Mouse (Mus musculus) liver, embryonic 13.5 days (tissue): ENCODE measurements at regions not wholly inside any gene's neighbourhood (a gene's known extent, or its start where the extent isn't known, plus 50 kb on each side); places are given as distances from the start of the nearest gene placed in this dataset.

ENCODE experiments used
- ATAC-seq: fragments of 200-750 bp; cut with Nextera tagmentation; 2 replicates; pipeline ENCODE4 v1.8.0; 2017; ENCODE audit warnings: low read depth, mild to moderate bottlenecking, moderate number of reproducible peaks, moderate library complexity
- DNase-seq: peaks from one replicate; pipeline ENCODE4 v3.0.0; 2022
- H3K27ac ChIP-seq: fragments of 300-500 bp; sonication (generic); 2 replicates; pipeline ENCODE4 v1.5.1; 2015; ENCODE audit warnings: moderate library complexity, mild to moderate bottlenecking, inconsistent platforms
- H3K27me3 ChIP-seq: fragments of 300-500 bp; sonication (generic); 2 replicates; pipeline ENCODE4 v1.6.1; 2015; ENCODE audit warnings: mild to moderate bottlenecking, inconsistent platforms
- H3K36me3 ChIP-seq: fragments of 300-500 bp; sonication (generic); 2 replicates; pipeline ENCODE4 v1.6.1; 2015; ENCODE audit warnings: mild to moderate bottlenecking, inconsistent platforms
- H3K4me1 ChIP-seq: fragments of 300-500 bp; sonication (generic); replicated peaks from 2 replicates; pipeline ENCODE4 v1.6.1; 2015; ENCODE audit warnings: inconsistent platforms
- H3K4me2 ChIP-seq: fragments of 300-500 bp; sonication (generic); 2 replicates; pipeline ENCODE4 v1.6.1; 2015; ENCODE audit warnings: inconsistent platforms, mild to moderate bottlenecking, moderate library complexity
- H3K4me3 ChIP-seq: fragments of 300-500 bp; sonication (generic); replicated peaks from 2 replicates; pipeline ENCODE4 v1.5.1; 2015; ENCODE audit warnings: mild to moderate bottlenecking, inconsistent platforms
- H3K9ac ChIP-seq: fragments of 300-500 bp; sonication (generic); 2 replicates; pipeline ENCODE4 v1.6.1; 2015; ENCODE audit warnings: mild to moderate bottlenecking, inconsistent platforms
- H3K9me3 ChIP-seq: fragments of 300-500 bp; sonication (generic); replicated peaks from 2 replicates; pipeline ENCODE4 v1.6.1; 2016; ENCODE audit warnings: inconsistent platforms
- WGBS: fragments of 180-500 bp; shearing (Covaris S2); methylation state at CpG from one replicate; pipeline ENCODE4 v1.1.7; 2015; ENCODE audit not compliant: insufficient replicate concordance; 5-methylcytosine and 5-hydroxymethylcytosine counted together

DNA sequence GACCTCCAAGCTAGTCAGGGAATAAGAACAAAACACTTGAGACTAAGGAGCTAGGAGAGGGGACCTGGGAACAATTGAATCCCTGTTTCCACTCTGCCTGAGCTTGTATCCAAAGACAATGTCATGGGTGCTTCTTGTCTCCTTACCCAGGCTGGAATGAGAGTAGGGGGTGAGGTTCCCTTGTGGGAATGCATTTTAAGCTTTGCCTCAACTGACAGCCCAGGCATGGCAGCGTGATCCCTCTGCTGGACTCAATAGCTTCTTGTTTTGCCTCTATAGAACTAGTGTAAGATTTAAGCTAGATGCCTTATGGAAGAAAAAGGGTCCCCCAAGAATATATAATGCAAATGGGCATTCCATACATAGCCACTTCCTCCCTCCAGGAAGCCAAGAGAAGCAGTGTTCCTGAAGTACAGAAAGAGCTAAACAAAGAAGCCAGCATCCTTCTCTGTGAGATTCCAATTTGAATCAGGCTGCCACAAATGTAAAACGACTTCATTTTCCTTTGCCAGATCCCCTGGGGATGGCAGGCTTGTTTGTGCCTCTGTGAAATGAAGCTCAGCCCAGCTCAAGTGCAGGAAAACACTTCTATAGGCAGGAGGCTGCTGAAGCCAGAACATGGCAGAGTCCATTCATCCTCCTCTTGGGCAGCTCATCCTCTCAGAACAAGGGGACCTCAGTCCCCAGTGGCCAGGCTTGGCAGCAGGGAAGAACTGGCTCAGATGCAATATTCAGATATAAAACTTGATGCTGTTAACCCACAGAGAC, 339.3 kb upstream of the Trib2 start:
- no peaks in the 10 kb centered on the region for H3K36me3 ChIP-seq
- no peaks in the 10 kb centered on the region for H3K9me3 ChIP-seq
- 34% methylated on average over 2 of the region's 2 CpGs for WGBS
- no peaks in the 10 kb centered on the region for H3K27me3 ChIP-seq
- DNase-seq: no peak
- H3K4me3 ChIP-seq: no peak overlapping the region
- no peak overlapping the region for H3K27ac ChIP-seq
- no peak overlapping the region for H3K4me2 ChIP-seq
- no peak overlapping the region for H3K9ac ChIP-seq
- no peak for ATAC-seq
- H3K4me1 ChIP-seq: no peaks in the 10 kb centered on the region

- DNase-seq (no peak), ATAC-seq (no peak)
- Histone ChIP-seq H3K27me3 (no peaks in the 10 kb centered on the region), H3K9me3 (no peaks in the 10 kb centered on the region), H3K9ac (no peak overlapping the region), H3K36me3 (no peaks in the 10 kb centered on the region), H3K4me2 (no peak overlapping the region), H3K27ac (no peak overlapping the region), H3K4me1 (no peaks in the 10 kb centered on the region), H3K4me3 (no peak overlapping the region)
- 20% methylated on average over 1 of the region's 1 CpGs for WGBS
Measured at GRCm38 (mm10) chr12:16154256-16154655, 337.5 kb upstream of the Trib2 start.

DNA sequence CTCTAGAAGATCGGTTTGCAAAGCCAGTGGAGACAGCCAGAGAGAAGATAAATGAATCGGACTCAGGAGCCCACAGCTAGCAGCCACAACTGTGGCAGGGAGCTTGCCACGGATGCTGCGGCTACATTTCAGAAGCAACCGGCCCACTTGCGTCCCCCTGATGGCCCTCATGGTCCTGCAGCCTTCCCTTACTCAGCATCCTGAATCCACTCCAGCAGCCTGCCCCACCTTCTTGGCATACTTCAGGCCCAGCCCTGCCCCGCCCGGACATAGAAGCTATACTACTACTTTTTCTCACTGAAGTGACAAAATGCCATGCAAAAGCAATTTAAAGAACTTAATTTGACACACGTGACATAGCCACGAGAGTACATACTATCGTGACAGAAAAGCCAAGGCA, 335.4 kb upstream of the Trib2 start:
- ATAC-seq (no peak), DNase-seq (no peak)
- Histone ChIP-seq H3K27ac (no peak overlapping the region), H3K9ac (no peak overlapping the region), H3K36me3 (no peaks in the 10 kb centered on the region), H3K4me1 (no peaks in the 10 kb centered on the region), H3K27me3 (no peaks in the 10 kb centered on the region), H3K4me3 (no peak overlapping the region), H3K4me2 (no peak overlapping the region), H3K9me3 (no peaks in the 10 kb centered on the region)
- WGBS: 79% methylated on average over 11 of the region's 11 CpGs

DNA sequence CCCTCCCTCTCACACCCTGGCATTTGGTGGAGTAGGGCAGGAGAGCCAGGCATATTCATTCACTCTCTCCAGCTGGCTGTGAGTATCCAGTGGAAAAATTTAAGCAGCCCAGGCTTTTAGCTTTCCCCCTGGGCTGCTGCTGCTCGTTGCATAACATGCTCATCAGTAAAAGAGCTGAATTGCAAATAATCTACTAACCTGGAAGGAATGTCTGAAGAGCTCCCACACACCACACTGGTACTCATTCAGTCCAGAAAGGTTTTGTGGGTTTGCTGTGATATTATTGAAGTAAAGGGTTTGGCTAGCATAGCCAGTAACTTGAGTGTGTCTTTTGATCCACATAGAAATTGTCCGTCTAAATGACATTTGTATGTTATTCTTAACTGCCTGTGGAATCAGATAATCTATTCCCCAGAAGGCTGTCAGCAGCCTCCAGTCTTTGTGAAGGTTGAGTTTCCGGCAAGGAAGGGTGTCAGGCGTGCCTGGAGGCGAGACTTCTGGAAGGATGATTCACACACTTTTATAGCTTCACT, 334.5 kb upstream of the Trib2 start:
- Histone ChIP-seq H3K9ac (no peak overlapping the region), H3K4me2 (no peak overlapping the region), H3K27ac (no peak overlapping the region), H3K9me3 (no peaks in the 10 kb centered on the region), H3K4me1 (no peaks in the 10 kb centered on the region), H3K36me3 (no peaks in the 10 kb centered on the region), H3K4me3 (no peak overlapping the region), H3K27me3 (no peaks in the 10 kb centered on the region)
- ATAC-seq (no peak), DNase-seq (no peak)
- 40% methylated on average over 5 of the region's 5 CpGs for WGBS

DNA sequence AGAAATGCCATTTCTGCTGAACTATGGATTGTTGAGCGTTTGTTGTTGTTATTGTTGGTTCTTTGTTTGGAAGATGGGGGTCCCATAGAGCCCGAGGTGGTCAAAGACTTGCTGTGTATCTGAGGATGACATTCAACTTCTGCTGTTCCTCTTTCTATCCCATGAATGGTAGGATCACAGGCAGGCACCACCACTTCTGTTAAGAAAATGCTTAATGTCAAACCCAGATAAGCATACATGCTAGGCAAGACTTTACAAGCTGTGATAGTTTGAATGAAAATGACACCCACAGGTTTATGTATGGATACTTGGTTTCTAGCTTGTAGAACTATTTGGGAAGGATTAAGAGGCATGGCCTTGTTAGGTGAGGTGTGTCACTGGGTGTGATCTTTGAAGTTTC, 330.2 kb upstream of the Trib2 start:
- no peak overlapping the region for H3K4me2 ChIP-seq
- no peak overlapping the region for H3K27ac ChIP-seq
- 38% methylated on average over 2 of the region's 2 CpGs for WGBS
- H3K4me1 ChIP-seq: no peaks in the 10 kb centered on the region
- ATAC-seq: no peak
- no peaks in the 10 kb centered on the region for H3K36me3 ChIP-seq
- H3K27me3 ChIP-seq: no peaks in the 10 kb centered on the region
- no peaks in the 10 kb centered on the region for H3K9me3 ChIP-seq
- H3K4me3 ChIP-seq: no peak overlapping the region
- H3K9ac ChIP-seq: no peak overlapping the region
- DNase-seq: no peak

- Histone ChIP-seq H3K36me3 (no peaks in the 10 kb centered on the region), H3K9me3 (no peaks in the 10 kb centered on the region), H3K4me3 (no peak overlapping the region), H3K4me1 (no peaks in the 10 kb centered on the region), H3K4me2 (no peak overlapping the region), H3K27ac (no peak overlapping the region), H3K9ac (no peak overlapping the region), H3K27me3 (no peaks in the 10 kb centered on the region)
- no peak for ATAC-seq
- no peak for DNase-seq
- WGBS: 45% methylated on average over 7 of the region's 7 CpGs
Measured at GRCm38 (mm10) chr12:16145621-16146020, 328.9 kb upstream of the Trib2 start.

DNA sequence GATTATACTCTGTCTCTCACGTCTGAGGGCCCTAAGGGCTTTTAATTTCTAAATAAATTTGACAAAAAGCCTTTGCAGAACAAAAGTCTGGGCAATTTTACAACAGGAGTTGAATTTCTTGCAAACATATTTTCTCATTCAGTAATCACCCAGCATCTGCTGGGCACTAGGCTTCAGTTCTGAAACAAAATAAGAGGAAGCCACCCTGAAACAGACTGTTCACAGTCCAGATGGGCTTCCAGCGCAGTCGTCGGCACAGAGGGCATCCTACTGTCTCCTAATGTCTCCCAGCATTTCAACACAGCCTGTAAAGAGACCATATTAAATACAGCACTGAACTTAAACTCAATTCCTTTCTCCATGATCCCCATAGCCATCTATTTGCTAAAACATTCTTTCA, 324.5 kb upstream of the Trib2 start:
- no peak overlapping the region for H3K9ac ChIP-seq
- H3K4me3 ChIP-seq: no peak overlapping the region
- peaks cover 15% of the 10 kb centered on the region for H3K4me1 ChIP-seq
- ATAC-seq: no peak
- no peaks in the 10 kb centered on the region for H3K36me3 ChIP-seq
- DNase-seq: no peak
- no peak overlapping the region for H3K4me2 ChIP-seq
- 56% methylated on average over 4 of the region's 4 CpGs for WGBS
- no peaks in the 10 kb centered on the region for H3K9me3 ChIP-seq
- H3K27me3 ChIP-seq: no peaks in the 10 kb centered on the region
- H3K27ac ChIP-seq: no peak overlapping the region

DNA sequence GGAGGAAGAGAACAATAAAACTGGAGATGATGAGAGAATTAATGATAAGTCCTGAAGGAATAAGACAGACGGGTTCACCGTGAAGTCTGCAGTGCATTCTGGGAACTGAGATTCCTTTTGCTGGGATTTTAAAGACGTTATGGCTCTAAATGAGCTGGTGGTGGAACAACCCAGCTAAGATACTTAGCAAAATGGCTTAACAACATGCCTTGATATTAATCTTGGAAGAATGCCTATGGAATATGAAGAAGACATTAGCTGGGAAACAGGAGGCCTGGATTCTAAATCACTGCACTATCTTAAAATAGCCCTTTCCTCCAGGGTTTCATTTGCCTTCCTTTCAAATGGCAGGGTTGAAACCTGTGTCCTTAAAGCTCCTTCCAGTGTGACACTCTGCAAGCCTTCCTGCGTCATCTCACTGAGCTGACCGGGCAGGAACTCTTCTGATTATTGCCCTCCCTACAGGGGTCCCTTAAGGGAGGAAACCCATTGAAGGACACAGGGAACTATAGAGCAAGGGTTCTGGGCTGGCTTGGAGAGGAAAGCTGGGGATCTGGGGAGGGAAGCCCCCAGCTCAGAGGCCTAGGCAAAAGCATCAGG, 323.9 kb upstream of the Trib2 start:
- H3K4me2 ChIP-seq: no peak overlapping the region
- H3K36me3 ChIP-seq: no peaks in the 10 kb centered on the region
- peaks cover 21% of the 10 kb centered on the region for H3K4me1 ChIP-seq
- no peaks in the 10 kb centered on the region for H3K27me3 ChIP-seq
- no peak overlapping the region for H3K4me3 ChIP-seq
- no peak overlapping the region for H3K27ac ChIP-seq
- no peaks in the 10 kb centered on the region for H3K9me3 ChIP-seq
- no peak overlapping the region for H3K9ac ChIP-seq
- WGBS: 66% methylated on average over 5 of the region's 5 CpGs
- ATAC-seq (no peak), DNase-seq (no peak)

GRCm38 (mm10) chr12:16139152-16139551, 322.4 kb upstream of the Trib2 start:
- Histone ChIP-seq H3K4me2 (no peak overlapping the region), H3K4me3 (no peak overlapping the region), H3K9me3 (no peaks in the 10 kb centered on the region), H3K27ac (no peak overlapping the region), H3K4me1 (peaks cover 24% of the 10 kb centered on the region), H3K36me3 (no peaks in the 10 kb centered on the region), H3K9ac (no peak overlapping the region), H3K27me3 (no peaks in the 10 kb centered on the region)
- DNase-seq: no peak
- peak; percentile 36; the same call in 1 of the 2 replicates for ATAC-seq
- WGBS: 27% methylated on average over 4 of the region's 4 CpGs

DNA sequence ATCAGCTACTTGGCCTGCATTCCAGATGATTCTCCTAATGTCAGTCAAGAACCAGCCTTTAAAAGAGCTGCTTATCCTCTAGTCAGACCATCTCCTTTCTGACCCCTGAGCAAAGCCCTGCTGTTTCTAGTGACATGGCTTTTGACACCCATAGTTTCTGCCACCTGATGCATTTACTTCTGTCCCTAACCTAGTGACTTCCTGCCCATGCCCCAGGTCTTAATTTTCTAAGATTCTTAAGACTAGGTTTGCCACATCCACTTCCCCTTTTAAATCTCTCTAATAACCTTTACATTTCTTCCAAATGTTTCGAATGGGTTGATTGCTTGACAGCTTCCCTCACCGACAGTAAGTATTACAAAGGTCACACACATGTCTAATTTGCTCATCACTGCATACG, 321.1 kb upstream of the Trib2 start:
- Histone ChIP-seq H3K4me3 (no peak overlapping the region), H3K27me3 (no peaks in the 10 kb centered on the region), H3K27ac (no peak overlapping the region), H3K4me1 (peaks cover 24% of the 10 kb centered on the region), H3K4me2 (no peak overlapping the region), H3K9ac (no peak overlapping the region), H3K9me3 (no peaks in the 10 kb centered on the region), H3K36me3 (no peaks in the 10 kb centered on the region)
- WGBS: 48% methylated on average over 3 of the region's 3 CpGs
- DNase-seq: no peak
- ATAC-seq: no peak

GRCm38 (mm10) chr12:16136214-16136671, 319.5 kb upstream of the Trib2 start:
- Histone ChIP-seq H3K9ac (no peak overlapping the region), H3K4me1 (peaks cover 31% of the 10 kb centered on the region), H3K4me3 (no peak overlapping the region), H3K9me3 (no peaks in the 10 kb centered on the region), H3K27me3 (no peaks in the 10 kb centered on the region), H3K27ac (no peak overlapping the region), H3K36me3 (no peaks in the 10 kb centered on the region), H3K4me2 (no peak overlapping the region)
- DNase-seq (no peak), ATAC-seq (peak; percentile 80)
- WGBS: 5% methylated on average over 5 of the region's 5 CpGs
